Mouse (Mus musculus): ENCODE results near the gene Gba.

DNA sequence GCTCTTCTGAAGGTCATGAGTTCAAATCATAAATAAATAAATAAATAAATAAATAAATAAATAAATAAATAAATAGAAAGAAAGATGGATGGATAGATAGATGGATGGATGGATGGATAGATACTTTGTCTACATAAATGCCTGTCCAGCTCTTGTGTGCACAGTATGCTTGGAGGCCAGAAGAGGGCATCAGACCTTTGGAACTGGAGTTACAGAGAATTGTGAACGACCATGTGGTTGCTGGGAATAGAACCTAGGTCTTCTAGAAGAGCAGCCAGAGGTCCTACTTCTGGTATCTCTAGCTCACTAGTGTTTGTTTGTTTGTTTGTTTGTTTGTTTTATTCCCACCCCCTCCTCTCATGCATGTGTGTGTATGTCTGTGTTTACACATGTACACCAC lies 9.4 kb upstream of the Gba start:
- no peak for TF ChIP-seq CTCF (IDR thresholded peaks at IDR 0.05; ENCODE audit: borderline replicate concordance, insufficient read depth, low read depth, low read length)
- no peak for TF ChIP-seq POLR2A (IDR thresholded peaks at IDR 0.05; ENCODE audit: borderline replicate concordance, insufficient read depth, low read length)

All from cerebellum, adult 2 months (tissue).